Mouse (Mus musculus): ENCODE data around the gene Rnase12.

- no peak for TF ChIP-seq CTCF (IDR thresholded peaks at IDR 0.05)
- TF ChIP-seq EP300 (IDR thresholded peaks at IDR 0.05), result 0 out of 2 replicates have a peak, but pooled peaks have one; percentile 10
Observed at GRCm38 (mm10) chr14:51090077-51090781, 32.8 kb upstream of the Rnase12 start.

Data from lung, postnatal 0 days (tissue).